Mouse (Mus musculus): ENCODE results near the gene Pcyt2. TPM values are rescaled to one million over a fixed set of nuclear protein-coding genes. Genes with fewer than 3 reads are reported as not detected.
A peak's percentile ranks its signal among the peaks of the same experiment; 100 is the strongest.

Pcyt2 gene
- 393 and 441 TPM in 2 replicates for polyA plus RNA-seq (2015; fragmentation: Nextera tagmentation; extraction: Ambion mirVana)

DNA sequence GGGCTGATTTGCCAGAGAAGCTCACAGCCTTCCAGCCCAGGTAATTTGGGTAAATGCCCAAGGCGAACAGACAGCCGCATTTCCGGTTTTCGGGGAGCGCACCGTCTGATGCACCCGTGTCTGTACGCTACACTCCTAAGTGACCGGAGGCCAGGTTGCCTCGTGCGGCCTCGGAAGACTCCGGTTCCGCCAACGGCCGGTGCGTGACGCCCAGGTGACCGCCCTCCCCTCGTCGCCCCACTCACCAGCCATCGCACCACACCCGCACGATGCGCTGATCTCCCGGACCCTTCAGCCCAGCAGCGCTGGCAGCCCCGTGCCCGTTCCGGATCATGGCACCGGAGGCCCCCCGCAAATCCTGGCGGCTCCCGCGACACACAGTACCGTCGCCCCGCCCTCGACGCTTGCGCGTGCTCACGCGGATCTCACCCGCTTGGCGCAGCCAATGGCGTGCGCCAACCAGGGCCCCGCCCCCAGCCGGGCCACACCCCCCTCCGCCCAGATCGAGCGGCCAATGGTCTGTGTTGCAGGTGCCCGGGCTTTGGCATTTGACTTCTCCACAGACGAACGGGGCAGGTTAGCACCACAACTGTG is at the start of gene Pcyt2:
TSS of gene Pcyt2 (minus strand) at position 418 of the 594 bp plus-strand sequence.
- peak; percentile 93 for ATAC-seq
- Histone ChIP-seq H3K27ac (ENCODE audit: low read length) (peak within 1 kb of the TSS; percentile 84), H3K36me3 (ENCODE audit: control insufficient read depth, insufficient read depth, low read length) (peaks cover 31% of the 10 kb centered on the region), H3K9me3 (ENCODE audit: control insufficient read depth, low read length) (no peaks in the 10 kb centered on the region), H3K4me3 (ENCODE audit: low read length) (peak within 1 kb of the TSS; percentile 88), H3K4me1 (ENCODE audit: control insufficient read depth, insufficient read depth, low read length) (peaks cover 19% of the 10 kb centered on the region), H3K4me2 (ENCODE audit: low read depth, low read length) (peak within 1 kb of the TSS; percentile 68), H3K27me3 (replicated peaks; ENCODE audit: control insufficient read depth, insufficient read depth, low read length) (no peaks in the 10 kb centered on the region), H3K9ac (ENCODE audit: low read depth, low read length) (peak within 1 kb of the TSS; percentile 90)
- under 1% methylated on average over 56 of the region's 56 CpGs for WGBS

DNA sequence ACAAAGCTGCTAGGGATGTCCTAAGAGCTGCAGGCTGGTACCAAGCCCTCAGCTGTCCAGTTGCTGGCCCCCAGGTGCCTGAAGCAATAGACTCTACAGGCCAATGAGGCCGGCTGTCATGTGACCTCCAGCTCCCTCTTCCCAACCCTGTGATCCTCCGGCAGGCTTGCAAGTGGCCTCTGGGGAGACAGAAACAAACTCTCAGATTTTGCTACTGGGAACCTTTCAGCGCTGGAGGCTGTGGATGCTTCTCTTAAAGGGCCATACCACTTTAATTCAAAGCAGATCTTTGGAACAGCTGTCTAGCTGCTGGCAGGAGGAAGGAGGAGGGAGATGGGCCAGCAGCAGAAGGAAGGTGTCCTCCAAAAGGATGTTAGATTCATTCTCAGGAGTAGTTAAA is 48.9 kb upstream of the Pcyt2 start:
- Histone ChIP-seq H3K4me2 (ENCODE audit: low read depth, low read length) (no peak overlapping the region), H3K4me1 (ENCODE audit: control insufficient read depth, insufficient read depth, low read length) (no peaks in the 10 kb centered on the region), H3K36me3 (ENCODE audit: control insufficient read depth, insufficient read depth, low read length) (no peaks in the 10 kb centered on the region), H3K9ac (ENCODE audit: low read depth, low read length) (no peak overlapping the region), H3K9me3 (ENCODE audit: control insufficient read depth, low read length) (no peaks in the 10 kb centered on the region), H3K27ac (ENCODE audit: low read length) (no peak overlapping the region), H3K27me3 (replicated peaks; ENCODE audit: control insufficient read depth, insufficient read depth, low read length) (peaks cover 30% of the 10 kb centered on the region), H3K4me3 (ENCODE audit: low read length) (no peak overlapping the region)
- ATAC-seq = no peak
- 10% methylated on average over 3 of the region's 3 CpGs for WGBS

DNA sequence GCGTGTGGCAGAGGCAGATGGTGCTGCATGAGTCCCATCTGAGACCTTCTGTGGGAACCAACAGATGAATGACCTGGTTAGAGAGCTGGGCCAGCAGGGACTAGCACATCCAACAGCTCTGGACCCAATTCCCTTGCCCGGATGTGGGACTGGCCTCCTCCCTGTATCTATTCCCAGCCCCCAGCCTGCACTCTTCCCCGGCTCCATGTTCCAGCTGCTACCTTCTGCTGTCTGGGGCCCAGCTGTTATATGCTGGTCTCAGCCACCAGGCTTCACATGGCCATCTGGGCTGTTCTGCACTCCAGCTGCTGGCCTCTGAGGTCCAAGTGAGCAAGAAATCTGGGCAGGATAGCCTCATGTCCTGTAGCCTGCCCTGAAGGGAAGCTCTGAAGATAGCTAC is 47.7 kb upstream of the Pcyt2 start:
- H3K9me3 ChIP-seq (ENCODE audit: control insufficient read depth, low read length) = no peaks in the 10 kb centered on the region
- H3K4me2 ChIP-seq (ENCODE audit: low read depth, low read length) = no peak overlapping the region

DNA sequence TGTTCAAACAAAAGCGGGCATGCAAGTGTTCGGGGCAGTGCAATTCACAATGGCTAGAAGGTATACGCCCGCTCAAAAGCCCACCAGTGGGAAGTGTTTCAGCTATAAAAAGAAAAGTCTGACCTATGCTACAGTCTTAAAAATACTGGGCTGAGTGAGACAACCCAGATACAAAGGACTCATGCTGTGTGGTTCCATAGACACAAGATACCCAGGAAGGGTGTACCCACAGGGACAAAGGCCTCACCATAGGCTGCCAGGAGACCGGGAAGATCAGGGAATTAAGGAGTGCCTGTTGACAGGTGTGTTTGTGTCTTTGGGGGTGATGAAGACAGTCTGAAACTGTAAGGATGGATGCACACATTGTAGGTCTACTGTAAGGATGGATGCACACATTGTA is 46.0 kb upstream of the Pcyt2 start:
- Histone ChIP-seq H3K27ac (ENCODE audit: low read length) (no peak overlapping the region), H3K27me3 (replicated peaks; ENCODE audit: control insufficient read depth, insufficient read depth, low read length) (peaks cover 59% of the 10 kb centered on the region)
- WGBS = 75% methylated on average over 5 of the region's 5 CpGs

More for the DNA sequence above, 47.7 kb upstream of the Pcyt2 start:
- Histone ChIP-seq H3K4me1 (ENCODE audit: control insufficient read depth, insufficient read depth, low read length) (peaks cover 8% of the 10 kb centered on the region), H3K9ac (ENCODE audit: low read depth, low read length) (peak overlapping the region; percentile 37; the same call in 1 of the 2 replicates), H3K27ac (ENCODE audit: low read length) (no peak overlapping the region), H3K36me3 (ENCODE audit: control insufficient read depth, insufficient read depth, low read length) (no peaks in the 10 kb centered on the region), H3K27me3 (replicated peaks; ENCODE audit: control insufficient read depth, insufficient read depth, low read length) (peaks cover 42% of the 10 kb centered on the region), H3K4me3 (ENCODE audit: low read length) (no peak overlapping the region)
- peak; percentile 35; the same call in 1 of the 2 replicates for ATAC-seq
- WGBS = 71% methylated on average over 3 of the region's 3 CpGs

DNA sequence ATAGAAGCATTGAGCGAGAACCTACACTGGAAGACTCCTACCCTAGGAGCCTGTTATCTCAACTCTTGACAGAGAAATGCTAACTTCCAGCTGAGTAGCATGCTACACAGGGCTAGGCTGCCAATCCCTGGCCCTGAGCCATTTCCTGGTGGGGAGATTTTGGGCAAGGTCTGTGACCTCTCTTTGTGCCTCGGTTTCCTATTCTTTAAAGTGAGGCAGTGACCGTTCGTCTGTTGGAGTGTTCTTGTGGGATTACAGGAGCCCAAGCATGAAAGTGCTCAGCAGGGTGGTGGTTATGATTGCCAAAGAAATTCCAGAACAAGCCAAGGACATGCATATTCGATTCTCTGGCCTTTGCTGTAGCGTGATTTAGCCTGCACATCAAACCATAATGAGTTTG is 45.0 kb upstream of the Pcyt2 start:
- Histone ChIP-seq H3K27ac (ENCODE audit: low read length) (no peak overlapping the region), H3K9me3 (ENCODE audit: control insufficient read depth, low read length) (no peaks in the 10 kb centered on the region), H3K4me3 (ENCODE audit: low read length) (no peak overlapping the region), H3K4me1 (ENCODE audit: control insufficient read depth, insufficient read depth, low read length) (peaks cover 23% of the 10 kb centered on the region), H3K9ac (ENCODE audit: low read depth, low read length) (no peak overlapping the region), H3K36me3 (ENCODE audit: control insufficient read depth, insufficient read depth, low read length) (no peaks in the 10 kb centered on the region), H3K27me3 (replicated peaks; ENCODE audit: control insufficient read depth, insufficient read depth, low read length) (peaks cover 69% of the 10 kb centered on the region), H3K4me2 (ENCODE audit: low read depth, low read length) (no peak overlapping the region)
- no peak for ATAC-seq
- 70% methylated on average over 6 of the region's 6 CpGs for WGBS

More for the DNA sequence above, 46.0 kb upstream of the Pcyt2 start:
- Histone ChIP-seq H3K9me3 (ENCODE audit: control insufficient read depth, low read length) (no peaks in the 10 kb centered on the region), H3K4me2 (ENCODE audit: low read depth, low read length) (no peak overlapping the region), H3K36me3 (ENCODE audit: control insufficient read depth, insufficient read depth, low read length) (no peaks in the 10 kb centered on the region), H3K4me3 (ENCODE audit: low read length) (no peak overlapping the region), H3K4me1 (ENCODE audit: control insufficient read depth, insufficient read depth, low read length) (peaks cover 23% of the 10 kb centered on the region), H3K9ac (ENCODE audit: low read depth, low read length) (no peak overlapping the region)
- ATAC-seq = no peak

DNA sequence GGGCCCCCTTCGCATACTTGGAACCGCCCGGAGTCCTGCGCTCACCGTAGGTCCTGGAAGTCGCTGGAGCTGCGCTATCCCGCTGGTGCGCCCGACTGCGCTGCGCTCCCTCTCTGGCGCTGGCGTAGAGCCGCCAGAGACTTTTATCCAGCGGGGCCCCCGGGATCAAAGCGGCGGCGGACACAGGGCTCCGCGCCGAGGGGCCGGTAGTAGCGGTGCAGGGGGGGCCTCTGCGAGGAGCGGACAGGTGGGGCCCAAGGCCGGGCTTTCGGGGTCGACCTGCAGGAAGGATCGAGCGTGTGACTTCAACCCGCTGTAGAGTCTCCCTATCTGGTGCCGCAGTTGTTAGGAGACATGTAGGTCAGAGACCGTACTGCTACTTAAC is 43.3 kb upstream of the Pcyt2 start, which contains the start of gene Notum:
TSS of gene Notum (minus strand) at position 100 of the 385 bp plus-strand sequence.
- Histone ChIP-seq H3K9ac (ENCODE audit: low read depth, low read length) (peak within 1 kb of the TSS; percentile 48), H3K27ac (ENCODE audit: low read length) (no peak within 1 kb of the TSS), H3K27me3 (replicated peaks; ENCODE audit: control insufficient read depth, insufficient read depth, low read length) (peaks cover 77% of the 10 kb centered on the region), H3K4me2 (ENCODE audit: low read depth, low read length) (peak within 1 kb of the TSS; percentile 87), H3K4me3 (ENCODE audit: low read length) (peak within 1 kb of the TSS; percentile 49), H3K9me3 (ENCODE audit: control insufficient read depth, low read length) (no peaks in the 10 kb centered on the region), H3K36me3 (ENCODE audit: control insufficient read depth, insufficient read depth, low read length) (no peaks in the 10 kb centered on the region), H3K4me1 (ENCODE audit: control insufficient read depth, insufficient read depth, low read length) (peaks cover 23% of the 10 kb centered on the region)
- under 1% methylated on average over 35 of the region's 35 CpGs for WGBS
- 0 out of 2 replicates have a peak, but pooled peaks have one; percentile 25 for ATAC-seq

DNA sequence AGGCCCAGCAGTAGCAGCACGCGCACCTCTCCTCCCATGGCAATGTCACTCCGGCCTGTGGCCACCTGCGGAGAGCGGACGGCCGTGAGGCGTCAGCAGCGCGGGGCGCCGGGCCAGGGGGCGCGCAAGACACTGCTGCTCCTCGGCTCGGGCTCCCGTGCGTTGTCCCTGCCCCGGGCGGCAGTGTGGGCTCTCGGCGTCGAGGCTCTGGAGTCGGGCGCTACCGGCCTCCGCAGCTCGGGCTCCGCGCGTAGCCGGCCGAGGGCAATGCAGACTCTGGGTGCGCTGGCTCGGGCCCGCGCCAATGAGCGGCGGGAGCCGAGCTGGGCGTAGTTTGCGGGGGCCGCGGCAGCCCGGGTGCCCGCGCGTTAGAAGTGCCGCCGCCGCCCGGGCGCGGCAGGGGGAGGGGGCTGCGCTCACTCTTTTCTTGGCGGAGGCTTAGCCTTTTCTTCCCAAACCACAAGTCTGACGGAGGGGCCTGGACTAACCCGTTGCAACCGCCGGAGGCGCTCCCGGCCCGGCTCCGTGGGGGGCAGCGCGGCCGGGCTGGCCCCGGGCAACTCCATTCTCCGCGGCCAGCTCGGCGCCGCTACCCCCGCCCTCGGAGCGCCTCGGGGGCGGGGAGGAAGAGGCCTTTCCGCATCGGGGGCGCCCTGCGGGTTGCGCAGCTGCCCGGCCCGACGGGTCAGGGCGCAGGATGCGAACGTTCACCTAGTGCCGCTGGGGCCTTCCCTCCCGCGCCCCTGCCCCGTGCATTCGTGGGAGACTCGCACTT is 42.8 kb upstream of the Pcyt2 start:
- Histone ChIP-seq H3K36me3 (ENCODE audit: control insufficient read depth, insufficient read depth, low read length) (no peaks in the 10 kb centered on the region), H3K4me1 (ENCODE audit: control insufficient read depth, insufficient read depth, low read length) (peaks cover 23% of the 10 kb centered on the region), H3K4me3 (ENCODE audit: low read length) (peak overlapping the region; percentile 49), H3K9me3 (ENCODE audit: control insufficient read depth, low read length) (no peaks in the 10 kb centered on the region), H3K27ac (ENCODE audit: low read length) (no peak overlapping the region), H3K4me2 (ENCODE audit: low read depth, low read length) (peak overlapping the region; percentile 87), H3K9ac (ENCODE audit: low read depth, low read length) (peak overlapping the region; percentile 48), H3K27me3 (replicated peaks; ENCODE audit: control insufficient read depth, insufficient read depth, low read length) (peaks cover 78% of the 10 kb centered on the region)
- WGBS = under 1% methylated on average over 81 of the region's 95 CpGs
- peak; percentile 56; the same call in 1 of the 2 replicates for ATAC-seq

DNA sequence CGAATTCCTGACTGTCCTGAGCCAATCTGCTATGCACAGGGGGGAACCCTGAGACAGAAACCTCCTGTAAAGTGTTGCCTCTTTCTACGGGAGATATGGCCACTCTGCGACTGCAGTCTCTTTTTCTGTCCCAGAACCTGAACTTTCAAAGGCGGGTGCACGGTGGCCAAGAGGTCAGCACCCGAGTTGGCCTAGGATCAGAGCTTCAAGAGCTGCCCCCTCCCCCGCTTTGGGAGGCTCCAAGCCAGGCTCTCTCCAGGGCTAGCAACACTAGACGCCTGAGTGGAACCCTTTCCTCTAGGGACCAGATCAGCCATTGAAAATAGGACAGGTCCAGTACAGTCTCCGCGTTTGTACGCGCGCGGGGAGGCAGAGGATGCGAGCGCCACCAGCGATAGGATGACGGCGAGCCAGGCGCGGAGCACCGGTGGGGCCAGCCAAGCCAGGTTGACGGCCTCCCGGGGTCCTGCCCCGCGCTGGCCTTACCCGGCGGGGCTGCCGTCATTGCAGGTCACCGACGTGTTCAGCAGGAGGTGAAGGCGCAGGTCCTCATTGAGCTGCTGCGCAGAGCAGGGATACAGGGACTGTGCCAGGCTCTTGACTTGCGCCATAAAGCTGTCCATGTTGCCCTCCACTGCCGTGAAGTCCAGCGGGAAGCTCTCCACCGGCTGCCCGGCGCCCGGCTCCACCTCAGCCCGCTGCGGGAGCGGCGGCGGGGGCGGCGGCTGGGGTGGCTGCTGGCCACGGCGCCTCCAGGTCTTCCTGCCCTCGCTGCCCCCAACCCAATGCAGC is 42.0 kb upstream of the Pcyt2 start:
- Histone ChIP-seq H3K4me1 (ENCODE audit: control insufficient read depth, insufficient read depth, low read length) (peaks cover 23% of the 10 kb centered on the region), H3K9me3 (ENCODE audit: control insufficient read depth, low read length) (no peaks in the 10 kb centered on the region), H3K4me2 (ENCODE audit: low read depth, low read length) (peak overlapping the region; percentile 87), H3K36me3 (ENCODE audit: control insufficient read depth, insufficient read depth, low read length) (no peaks in the 10 kb centered on the region), H3K27ac (ENCODE audit: low read length) (no peak overlapping the region), H3K9ac (ENCODE audit: low read depth, low read length) (peak overlapping the region; percentile 48), H3K4me3 (ENCODE audit: low read length) (peak overlapping the region; percentile 49), H3K27me3 (replicated peaks; ENCODE audit: control insufficient read depth, insufficient read depth, low read length) (peaks cover 75% of the 10 kb centered on the region)
- ATAC-seq = 0 out of 2 replicates have a peak, but pooled peaks have one; percentile 19
- 2% methylated on average over 39 of the region's 50 CpGs for WGBS

Measured in intestine, embryonic 16.5 days (tissue).